Mouse (Mus musculus): ENCODE measurements around the gene B3gnt3. TPM values are rescaled to one million over a fixed set of nuclear protein-coding genes. Genes with fewer than 3 reads are reported as not detected.
"Not testable (repeated sequence)": the region's sequence is repeated elsewhere in the genome, so short reads cannot be mapped to it uniquely, and the experiment has no call there.

B3gnt3 gene
- polyA plus RNA-seq, 1 experiment from 2014 or later: 3.0 TPM

DNA sequence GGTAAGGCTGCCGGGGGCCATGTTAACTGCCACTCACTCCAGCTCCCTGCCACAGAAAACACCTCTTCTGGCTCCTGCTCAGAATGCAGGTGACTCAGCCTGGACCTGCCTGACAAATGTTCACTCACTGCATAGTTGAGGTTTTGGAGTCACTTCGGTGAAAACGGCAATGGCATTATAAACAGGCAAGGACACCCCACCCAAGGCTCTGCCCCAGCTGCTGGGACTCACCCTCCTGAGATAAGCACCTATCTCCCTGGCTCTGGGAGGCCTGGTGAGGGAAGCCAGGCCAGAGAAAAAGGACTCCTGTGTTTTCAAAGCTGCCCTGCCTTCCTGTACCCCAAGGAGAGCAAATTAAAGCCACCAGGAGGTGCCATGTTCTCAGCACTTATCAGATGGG is 1.3 kb upstream of the B3gnt3 start:
- peak overlapping the region; percentile 57 for H3K9ac ChIP-seq (replicated peaks)
- H3K4me1 ChIP-seq (ENCODE audit: insufficient read depth): peaks cover 22% of the 10 kb centered on the region
- H3K9me3 ChIP-seq (ENCODE audit: low read length): no peaks in the 10 kb centered on the region
- peak; percentile 30 for TF ChIP-seq CTCF (IDR thresholded peaks at IDR 0.05; ENCODE audit: low read depth)
- TF ChIP-seq EP300 (IDR thresholded peaks at IDR 0.05; ENCODE audit: low read depth): peak; percentile 55
- H3K27me3 ChIP-seq (ENCODE audit: insufficient read depth, low read length): peaks cover 24% of the 10 kb centered on the region
- H3K27ac ChIP-seq (ENCODE audit: low read depth): peak overlapping the region; percentile 78
- WGBS (ENCODE audit: insufficient replicate concordance): 50% methylated on average over 3 of the region's 3 CpGs
- no peaks in the 10 kb centered on the region for H3K36me3 ChIP-seq (replicated peaks; ENCODE audit: insufficient read depth, low read length)
- H3K4me3 ChIP-seq (ENCODE audit: low read depth, low read length): peak overlapping the region; percentile 43
- DNase-seq: peak; percentile 60
- peak; percentile 94 for ATAC-seq
- peak overlapping the region; percentile 72 for H3K4me2 ChIP-seq (ENCODE audit: low read depth, low read length)

DNA sequence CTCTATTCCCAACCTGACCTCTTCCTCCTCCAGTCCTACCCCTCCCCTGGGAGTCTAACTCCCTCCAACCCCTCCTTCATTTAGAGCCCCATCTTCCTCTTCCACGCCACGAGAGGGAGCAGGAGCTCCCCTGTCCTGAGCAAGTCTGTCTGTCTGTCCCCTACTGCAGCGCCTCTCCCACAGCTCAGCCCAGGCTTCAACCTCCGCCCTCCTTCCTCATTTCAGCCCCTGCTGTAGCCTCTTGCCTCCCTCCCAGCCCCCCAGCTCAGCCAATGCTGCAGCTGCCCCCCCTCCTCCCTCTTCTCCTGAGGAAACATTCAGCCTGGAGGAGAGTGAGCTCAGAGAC is 471 bp upstream of the B3gnt3 start:
- Histone ChIP-seq H3K4me1 (ENCODE audit: insufficient read depth) (peaks cover 22% of the 10 kb centered on the region), H3K9ac (replicated peaks) (peak overlapping the region; percentile 57), H3K27ac (ENCODE audit: low read depth) (no peak overlapping the region), H3K9me3 (ENCODE audit: low read length) (no peaks in the 10 kb centered on the region), H3K27me3 (ENCODE audit: insufficient read depth, low read length) (peaks cover 24% of the 10 kb centered on the region), H3K4me2 (ENCODE audit: low read depth, low read length) (peak overlapping the region; percentile 72), H3K36me3 (replicated peaks; ENCODE audit: insufficient read depth, low read length) (no peaks in the 10 kb centered on the region), H3K4me3 (ENCODE audit: low read depth, low read length) (peak overlapping the region; percentile 43)
- ATAC-seq: peak; percentile 15; the same call in 1 of the 2 replicates
- WGBS (ENCODE audit: insufficient replicate concordance): 21% methylated on average over 4 of the region's 4 CpGs
- TF ChIP-seq CTCF (IDR thresholded peaks at IDR 0.05; ENCODE audit: low read depth) (peak; percentile 64), EP300 (IDR thresholded peaks at IDR 0.05; ENCODE audit: low read depth) (no peak)
- DNase-seq: no peak

DNA sequence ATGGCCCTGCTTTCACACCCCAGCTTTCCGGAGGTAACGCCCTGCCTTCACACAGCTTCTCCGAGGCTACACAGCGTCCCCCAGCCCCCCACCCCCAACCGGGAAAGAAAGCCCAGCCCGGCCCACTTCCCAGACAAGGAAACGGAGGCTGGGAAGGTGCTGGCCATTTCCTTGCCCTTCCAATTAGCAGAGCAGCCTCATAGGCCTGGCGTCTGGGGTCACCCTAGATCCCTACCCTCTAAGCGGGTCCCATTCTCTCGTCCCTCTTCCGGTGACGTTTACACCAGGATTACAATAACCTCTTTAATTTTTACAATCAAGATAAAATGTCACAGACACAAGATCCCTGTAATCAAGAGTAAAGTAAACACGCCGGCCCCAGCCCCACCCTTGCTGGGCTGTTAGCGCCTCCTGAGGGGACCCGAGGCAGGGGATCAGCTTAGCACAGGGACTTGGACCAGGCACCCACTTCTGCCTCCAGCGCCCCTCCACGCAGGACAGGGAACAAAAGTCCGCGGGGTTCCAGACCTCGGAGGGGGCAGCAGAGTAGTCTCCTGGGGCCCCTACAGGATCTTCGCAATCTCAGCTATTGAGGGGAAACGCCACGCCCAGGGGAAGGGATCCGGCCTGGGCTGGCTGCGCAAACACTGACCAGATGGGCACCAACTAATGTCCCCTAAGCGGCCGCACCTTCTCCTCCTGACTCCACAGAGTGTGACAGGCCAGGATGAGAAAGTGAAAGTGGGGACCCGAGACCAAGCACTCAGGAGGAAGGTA is 908 bp downstream of the B3gnt3 start:
- Histone ChIP-seq H3K27ac (ENCODE audit: low read depth) (no peak overlapping the region), H3K9me3 (ENCODE audit: low read length) (no peaks in the 10 kb centered on the region), H3K4me1 (ENCODE audit: insufficient read depth) (peaks cover 22% of the 10 kb centered on the region), H3K27me3 (ENCODE audit: insufficient read depth, low read length) (peaks cover 24% of the 10 kb centered on the region), H3K4me2 (ENCODE audit: low read depth, low read length) (peak overlapping the region; percentile 72), H3K36me3 (replicated peaks; ENCODE audit: insufficient read depth, low read length) (no peaks in the 10 kb centered on the region), H3K4me3 (ENCODE audit: low read depth, low read length) (peak overlapping the region; percentile 43), H3K9ac (replicated peaks) (peak overlapping the region; percentile 55)
- 13% methylated on average over 29 of the region's 29 CpGs for WGBS (ENCODE audit: insufficient replicate concordance)
- TF ChIP-seq CTCF (IDR thresholded peaks at IDR 0.05; ENCODE audit: low read depth): no peak
- no peak for TF ChIP-seq EP300 (IDR thresholded peaks at IDR 0.05; ENCODE audit: low read depth)
- DNase-seq (no peak), ATAC-seq (no peak)

GRCm38 (mm10) chr8:71695456-71695855 is 6.1 kb downstream of the B3gnt3 start:
- not testable (repeated sequence) for H3K4me3 ChIP-seq (ENCODE audit: low read depth, low read length); H3K36me3 ChIP-seq (replicated peaks; ENCODE audit: insufficient read depth, low read length); DNase-seq; H3K9me3 ChIP-seq (ENCODE audit: low read length); H3K27ac ChIP-seq (ENCODE audit: low read depth); H3K4me1 ChIP-seq (ENCODE audit: insufficient read depth); H3K9ac ChIP-seq (replicated peaks); ATAC-seq; H3K4me2 ChIP-seq (ENCODE audit: low read depth, low read length)
- whole genome bisulfite sequencing (ENCODE audit: insufficient replicate concordance): 64% methylated on average over 12 of the region's 12 CpGs
- peaks cover 52% of the 10 kb centered on the region for H3K27me3 ChIP-seq (ENCODE audit: insufficient read depth, low read length)
- TF ChIP-seq CTCF (IDR thresholded peaks at IDR 0.05; ENCODE audit: low read depth): peak; percentile 61

GRCm38 (mm10) chr8:71693166-71694041 is 8.2 kb downstream of the B3gnt3 start:
- H3K27me3 ChIP-seq (ENCODE audit: insufficient read depth, low read length): peaks cover 66% of the 10 kb centered on the region
- peak overlapping the region; percentile 2; the same call in 1 of the 2 replicates for H3K4me3 ChIP-seq (ENCODE audit: low read depth, low read length)
- no peak overlapping the region for H3K27ac ChIP-seq (ENCODE audit: low read depth)
- no peak for ATAC-seq
- H3K4me2 ChIP-seq (ENCODE audit: low read depth, low read length): no peak overlapping the region
- 0 out of 2 replicates have a peak, but pooled peaks cover 5% of the 10 kb centered on the region for H3K4me1 ChIP-seq (ENCODE audit: insufficient read depth)
- no peaks in the 10 kb centered on the region for H3K9me3 ChIP-seq (ENCODE audit: low read length)
- H3K36me3 ChIP-seq (replicated peaks; ENCODE audit: insufficient read depth, low read length): no peaks in the 10 kb centered on the region
- H3K9ac ChIP-seq (replicated peaks): no peak overlapping the region
- 12% methylated on average over 67 of the region's 68 CpGs for WGBS (ENCODE audit: insufficient replicate concordance)
- DNase-seq: no peak
- TF ChIP-seq EP300 (IDR thresholded peaks at IDR 0.05; ENCODE audit: low read depth) (no peak), CTCF (IDR thresholded peaks at IDR 0.05; ENCODE audit: low read depth) (no peak)

- no peak overlapping the region for H3K4me3 ChIP-seq (ENCODE audit: low read depth, low read length)
- ATAC-seq (no peak), DNase-seq (no peak)
- WGBS (ENCODE audit: insufficient replicate concordance): 8% methylated on average over 30 of the region's 30 CpGs
- peaks cover 75% of the 10 kb centered on the region for H3K27me3 ChIP-seq (ENCODE audit: insufficient read depth, low read length)
- H3K9ac ChIP-seq (replicated peaks): no peak overlapping the region
- TF ChIP-seq EP300 (IDR thresholded peaks at IDR 0.05; ENCODE audit: low read depth): no peak
- TF ChIP-seq CTCF (IDR thresholded peaks at IDR 0.05; ENCODE audit: low read depth): no peak
- H3K9me3 ChIP-seq (ENCODE audit: low read length): no peaks in the 10 kb centered on the region
- no peak overlapping the region for H3K4me2 ChIP-seq (ENCODE audit: low read depth, low read length)
- H3K36me3 ChIP-seq (replicated peaks; ENCODE audit: insufficient read depth, low read length): no peaks in the 10 kb centered on the region
- 0 out of 2 replicates have a peak, but pooled peaks cover 8% of the 10 kb centered on the region for H3K4me1 ChIP-seq (ENCODE audit: insufficient read depth)
- no peak overlapping the region for H3K27ac ChIP-seq (ENCODE audit: low read depth)
Measured at GRCm38 (mm10) chr8:71692509-71692908, 9.1 kb downstream of the B3gnt3 start.

Measured in liver, postnatal 0 days (tissue).